Mouse (Mus musculus) bone marrow macrophage, adult 2 months (primary cell): Measurements from ENCODE around the gene Thrap3.

Experiments used
- CTCF ChIP-seq: IDR thresholded peaks from 2 replicates; pipeline ENCODE4 v1.5.1; 2012; ENCODE audit warnings: low read depth, mild to moderate bottlenecking, low read length, moderate library complexity
- POLR2A ChIP-seq: IDR thresholded peaks from 2 replicates; pipeline ENCODE4 v1.6.1; 2012; ENCODE audit warnings: mild to moderate bottlenecking, low read depth, low read length, borderline replicate concordance

DNA sequence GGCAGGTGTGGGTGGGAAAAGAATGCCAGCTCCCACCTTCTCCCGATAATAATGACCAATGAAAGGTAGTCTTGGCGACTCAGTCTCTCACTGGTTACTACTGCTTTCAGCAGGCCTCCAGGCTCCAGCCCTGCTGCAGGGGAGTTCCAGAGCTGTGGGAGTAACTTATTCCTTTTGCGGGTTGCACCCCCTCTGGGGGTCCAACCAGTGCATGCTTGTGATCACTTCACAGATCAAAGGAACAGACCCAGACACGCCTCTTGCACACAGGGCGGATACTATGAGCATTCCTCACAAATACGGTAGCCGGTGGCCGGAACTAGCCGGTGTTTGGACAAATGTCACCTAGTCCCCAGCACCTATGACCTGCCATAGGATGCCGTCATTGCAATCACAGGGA lies 52.8 kb downstream of the Thrap3 start:
- TF ChIP-seq CTCF (no peak), POLR2A (no peak)
